Mouse (Mus musculus) olfactory bulb, adult 2 months (tissue): ENCODE measurements around the gene Ikzf3. TPM values are rescaled to one million over a fixed set of nuclear protein-coding genes. Genes with fewer than 3 reads are reported as not detected.

ENCODE experiments used
- H3K27ac ChIP-seq: fragments of 200-500 bp; 2 replicates; pipeline ENCODE4 v1.5.1; 2012; ENCODE audit warnings: low read depth, low read length; ENCODE audit not compliant: insufficient read depth
- H3K4me1 ChIP-seq: fragments of 200-500 bp; 2 replicates; pipeline ENCODE4 v1.6.1; 2012; ENCODE audit warnings: low read length; ENCODE audit not compliant: control insufficient read depth, insufficient read depth
- H3K4me3 ChIP-seq: fragments of 200-500 bp; 2 replicates; pipeline ENCODE4 v1.5.1; 2012; ENCODE audit warnings: mild to moderate bottlenecking, low read depth, low read length, moderate library complexity; ENCODE audit not compliant: insufficient read depth
- CTCF ChIP-seq: fragments of 200-500 bp; IDR thresholded peaks from 2 replicates; pipeline ENCODE4 v1.5.1; 2012; ENCODE audit warnings: low read depth, mild to moderate bottlenecking, low read length, moderate library complexity; ENCODE audit not compliant: insufficient read depth
- POLR2A ChIP-seq: fragments of 200-500 bp; IDR thresholded peaks from 2 replicates; pipeline ENCODE4 v1.6.1; 2012; ENCODE audit warnings: mild to moderate bottlenecking, low read depth, low read length, moderate library complexity; ENCODE audit not compliant: insufficient read depth
- WGBS: fragments of 180-500 bp; shearing (Covaris S2); methylation state at CpG from one replicate; pipeline ENCODE4 v1.1.7; 2018; 5-methylcytosine and 5-hydroxymethylcytosine counted together
- polyA plus RNA-seq: library from polyadenylated mRNA; stranded (reverse); fragments of >200 nt; gene quantifications from 2 replicates; pipeline ENCODE4 v1.2.4, GENCODE M21; 2012; ENCODE audit warnings: low replicate concordance; ENCODE audit not compliant: missing spikeins, insufficient read depth, insufficient read length

Gene Ikzf3
- polyA plus RNA-seq, 1 experiment, result not detected

DNA sequence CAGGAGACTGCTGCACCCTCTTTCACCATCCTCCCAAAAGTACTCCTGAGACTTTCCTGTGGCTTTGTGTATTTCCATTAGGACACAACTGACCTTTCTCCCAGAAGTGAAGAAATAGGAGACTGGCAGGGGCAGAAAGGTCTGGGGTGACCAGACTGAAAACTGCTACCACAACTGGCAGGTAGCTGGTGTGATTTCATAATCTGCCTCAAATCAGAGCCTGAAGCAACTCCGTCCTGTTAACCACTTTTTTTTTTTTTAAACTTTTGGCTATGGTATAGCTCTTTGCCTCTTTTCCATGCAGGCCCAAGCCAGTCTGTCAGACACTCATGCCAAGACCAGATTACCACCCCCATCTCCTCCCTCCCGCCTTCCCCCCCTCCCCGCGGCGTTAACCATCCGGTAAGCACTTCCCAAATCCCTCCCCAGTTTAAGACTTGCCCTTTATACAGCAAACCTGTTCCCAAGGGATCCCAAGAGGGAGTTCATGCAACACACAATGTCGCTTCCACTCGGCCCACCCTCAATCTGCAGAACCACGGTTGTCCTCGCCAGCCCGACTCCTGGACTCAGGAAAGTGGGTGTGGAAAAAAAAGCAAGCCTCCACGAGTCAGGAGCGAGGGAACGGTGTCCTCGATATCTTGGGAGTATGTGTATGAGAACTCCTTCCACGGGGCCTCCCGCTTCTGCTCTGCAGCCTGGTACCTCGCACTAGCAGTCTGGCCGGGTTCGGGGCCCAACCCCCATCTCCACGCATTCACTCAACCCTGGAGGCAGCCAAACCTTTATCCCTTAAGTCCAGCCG lies 40.5 kb upstream of the Ikzf3 start:
- 1% methylated on average over 22 of the region's 22 CpGs for WGBS
- Histone ChIP-seq H3K4me1 (peaks cover 22% of the 10 kb centered on the region), H3K27ac (no peak overlapping the region), H3K4me3 (peak overlapping the region; percentile 91)
- TF ChIP-seq POLR2A (no peak), CTCF (no peak)

DNA sequence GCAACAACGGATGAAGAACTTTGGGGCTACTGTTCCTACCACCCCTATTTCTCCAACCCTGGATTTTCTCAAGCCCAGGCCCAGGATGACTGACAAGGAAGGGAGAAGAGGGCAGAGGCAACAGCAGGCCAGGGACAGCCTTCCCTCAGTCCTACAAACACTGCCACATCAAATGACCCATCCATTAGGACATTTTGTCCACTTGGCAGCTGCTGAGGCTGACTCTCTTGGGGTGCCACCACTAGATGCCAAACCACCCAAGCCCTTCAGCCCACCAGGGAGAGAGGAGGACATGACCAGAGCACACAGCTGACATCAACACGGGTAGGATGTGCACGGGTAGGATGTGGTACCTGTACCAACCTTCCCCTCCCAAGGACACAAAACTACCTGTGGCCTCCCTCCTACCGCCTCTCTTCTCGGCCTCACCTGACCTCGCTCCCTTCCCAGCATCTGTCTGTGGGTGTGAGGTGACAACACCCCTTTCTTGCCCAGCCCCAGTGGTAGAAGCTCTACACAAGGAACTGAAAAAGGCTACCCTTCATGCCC lies 38.9 kb upstream of the Ikzf3 start:
- peaks cover 22% of the 10 kb centered on the region for H3K4me1 ChIP-seq
- 89% methylated on average over 6 of the region's 6 CpGs for WGBS
- H3K27ac ChIP-seq, result no peak overlapping the region
- H3K4me3 ChIP-seq, result no peak overlapping the region
- TF ChIP-seq POLR2A (no peak), CTCF (no peak)

DNA sequence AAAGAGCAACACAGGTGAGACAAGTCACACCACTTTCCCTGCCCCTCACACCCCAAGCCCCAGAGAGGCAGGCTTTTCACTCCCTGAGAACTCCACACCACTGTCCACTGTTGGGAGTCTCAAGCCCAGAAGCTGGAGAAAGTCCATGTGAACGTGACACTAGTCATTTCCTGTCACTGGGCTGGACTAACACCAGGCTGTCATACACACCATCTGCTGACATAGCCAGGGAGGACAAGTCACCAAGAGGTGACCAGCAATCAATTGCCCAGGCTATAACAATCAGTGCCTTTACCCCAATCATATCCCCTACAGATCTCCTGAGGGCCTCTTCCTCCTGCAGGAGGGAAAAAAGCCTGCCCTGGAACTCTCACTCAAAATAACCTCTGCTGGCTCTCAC lies 38.3 kb upstream of the Ikzf3 start:
- H3K4me3 ChIP-seq, result no peak overlapping the region
- 74% methylated on average over 1 of the region's 1 CpGs for WGBS
- peaks cover 22% of the 10 kb centered on the region for H3K4me1 ChIP-seq
- no peak overlapping the region for H3K27ac ChIP-seq
- TF ChIP-seq CTCF (no peak), POLR2A (no peak)

DNA sequence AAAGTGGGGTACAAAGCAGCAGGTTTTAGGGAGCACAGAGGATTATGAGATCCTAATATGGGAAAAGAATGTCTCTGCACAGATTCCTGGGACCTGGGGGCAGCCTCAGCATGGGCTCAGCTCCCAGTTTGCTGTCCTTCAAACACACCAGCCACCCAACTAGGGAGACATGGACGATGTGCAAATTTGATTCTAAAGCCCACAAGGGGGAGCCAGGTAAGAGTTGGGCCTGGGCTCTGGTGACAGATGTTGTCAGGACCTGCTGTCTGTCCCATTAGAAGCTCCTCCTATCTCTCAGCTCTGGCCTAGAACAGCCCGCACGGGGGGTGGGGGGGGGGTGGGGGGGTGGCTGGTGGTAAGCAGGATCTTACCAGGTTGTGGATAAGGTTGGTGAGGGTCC lies 37.7 kb upstream of the Ikzf3 start:
- 48% methylated on average over 3 of the region's 3 CpGs for WGBS
- Histone ChIP-seq H3K27ac (no peak overlapping the region), H3K4me3 (no peak overlapping the region), H3K4me1 (peaks cover 22% of the 10 kb centered on the region)
- no peak for TF ChIP-seq POLR2A
- no peak for TF ChIP-seq CTCF

DNA sequence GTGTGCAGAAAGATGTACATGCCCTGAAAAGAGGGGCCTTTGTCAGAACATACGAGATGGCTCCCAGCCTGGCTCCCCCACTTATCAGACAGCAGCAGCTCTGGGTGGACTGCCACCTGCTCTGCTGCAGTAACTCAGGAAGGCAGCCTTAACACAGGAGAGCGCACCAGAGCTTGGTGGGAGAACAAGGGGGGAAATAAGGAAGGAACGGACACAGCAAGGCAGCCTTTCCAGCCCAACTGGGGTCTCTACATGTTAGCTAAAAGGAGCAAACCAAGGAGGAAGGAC lies 37.4 kb upstream of the Ikzf3 start:
- 88% methylated on average over 3 of the region's 3 CpGs for WGBS
- Histone ChIP-seq H3K4me1 (peaks cover 19% of the 10 kb centered on the region), H3K27ac (no peak overlapping the region), H3K4me3 (no peak overlapping the region)
- TF ChIP-seq CTCF (no peak), POLR2A (no peak)

DNA sequence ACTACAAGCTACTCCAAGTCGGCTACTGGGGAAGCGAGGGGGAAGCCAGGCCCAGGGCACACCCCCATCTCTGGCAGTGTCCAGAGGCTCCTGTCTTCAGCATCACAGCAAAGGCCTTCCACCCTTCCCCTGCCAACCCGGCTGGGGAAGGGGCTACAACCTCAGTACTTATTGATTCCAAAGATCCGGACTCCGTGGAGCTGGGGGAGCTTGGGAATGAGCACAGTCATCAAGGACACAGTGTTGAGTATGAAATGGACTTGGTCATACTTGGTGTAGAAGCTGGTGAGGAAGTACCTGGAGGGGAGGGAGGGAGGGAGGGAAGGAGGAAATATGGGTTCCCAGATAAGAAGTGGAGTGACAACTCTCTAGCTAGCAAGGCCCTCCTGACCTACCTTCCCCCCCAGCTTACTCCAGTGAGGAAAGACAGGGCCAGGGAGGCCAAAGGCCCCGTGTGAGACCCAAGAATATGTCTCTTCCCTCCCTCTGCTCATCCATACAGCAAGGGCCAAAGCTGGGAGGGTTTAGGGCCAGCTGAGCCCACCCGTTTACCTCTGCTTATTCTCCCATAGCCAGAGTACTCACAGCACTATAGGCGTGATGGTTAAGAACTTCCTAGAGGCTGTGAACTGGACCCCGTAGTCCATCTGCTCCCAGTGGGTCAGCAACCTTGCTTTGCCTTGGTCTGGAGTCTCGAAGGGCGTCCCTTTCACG lies 36.9 kb upstream of the Ikzf3 start:
- no peak for TF ChIP-seq POLR2A
- TF ChIP-seq CTCF, result no peak
- no peak overlapping the region for H3K27ac ChIP-seq

DNA sequence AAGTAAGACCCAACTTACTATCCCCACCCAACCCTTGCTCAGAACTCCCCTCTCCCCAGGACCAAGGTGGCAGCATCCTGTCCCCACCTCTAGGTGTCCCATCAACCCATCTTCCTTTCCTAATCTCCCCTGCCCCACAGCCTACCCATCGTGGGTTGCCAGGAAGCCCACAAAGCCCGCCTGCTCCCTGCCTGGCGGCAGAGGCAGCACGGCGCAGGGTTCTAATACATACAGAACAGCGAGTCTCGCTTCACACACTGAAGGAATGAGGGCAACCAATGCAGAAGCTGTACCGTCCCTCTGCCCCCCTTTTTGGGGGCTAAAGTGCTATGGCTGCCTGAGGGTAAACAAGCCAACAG lies 36.2 kb upstream of the Ikzf3 start:
- TF ChIP-seq CTCF (no peak), POLR2A (no peak)
- 81% methylated on average over 8 of the region's 8 CpGs for WGBS
- Histone ChIP-seq H3K4me1 (peaks cover 14% of the 10 kb centered on the region), H3K4me3 (no peak overlapping the region), H3K27ac (no peak overlapping the region)

More for the DNA sequence above, 36.9 kb upstream of the Ikzf3 start:
- H3K4me3 ChIP-seq, result no peak overlapping the region
- peaks cover 17% of the 10 kb centered on the region for H3K4me1 ChIP-seq
- WGBS, result 89% methylated on average over 12 of the region's 12 CpGs

DNA sequence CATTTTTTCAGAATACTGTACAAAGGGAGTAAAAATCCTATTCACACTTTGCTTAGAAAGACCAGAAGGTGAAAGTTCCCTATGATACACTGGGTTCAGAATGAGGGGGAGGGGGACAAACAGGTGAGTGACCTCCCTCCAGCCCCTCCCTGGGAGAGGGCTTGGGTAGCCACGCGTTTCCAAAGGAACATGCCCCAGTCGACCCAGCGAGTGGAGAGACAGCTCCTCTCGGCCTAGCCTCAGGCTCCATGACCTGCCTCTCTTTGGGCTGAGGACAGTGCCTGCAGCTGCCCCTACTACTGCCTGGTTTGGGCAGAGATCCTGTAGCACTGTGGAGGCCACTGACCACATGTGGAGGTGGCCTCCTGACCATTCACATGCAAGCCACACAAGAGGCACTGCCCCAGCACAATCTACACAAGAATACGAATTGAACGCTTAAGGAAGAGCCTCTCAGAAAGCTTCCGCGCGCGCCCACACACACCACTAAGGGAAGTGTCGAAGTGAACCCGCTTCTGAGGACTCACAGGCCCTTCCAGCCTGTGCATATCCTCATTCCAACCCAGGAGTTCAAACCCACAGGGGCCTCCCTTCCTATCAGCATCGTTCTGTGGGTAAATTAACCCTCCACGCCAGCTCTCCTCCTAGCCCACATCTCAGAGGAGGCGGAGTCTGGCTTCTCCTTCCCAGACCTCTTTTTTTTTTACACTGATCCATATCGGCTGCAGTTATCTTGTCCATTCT lies 35.6 kb upstream of the Ikzf3 start:
- Histone ChIP-seq H3K27ac (no peak overlapping the region), H3K4me3 (no peak overlapping the region), H3K4me1 (peaks cover 14% of the 10 kb centered on the region)
- no peak for TF ChIP-seq POLR2A
- TF ChIP-seq CTCF, result no peak
- WGBS, result 63% methylated on average over 17 of the region's 17 CpGs
